Mouse (Mus musculus): ENCODE results near the gene Smyd3. TPM values are rescaled to one million over a fixed set of nuclear protein-coding genes. Genes with fewer than 3 reads are reported as not detected.
A peak's percentile ranks its signal among the peaks of the same experiment; 100 is the strongest.

The Smyd3 gene
- polyA plus RNA-seq, 1 experiment from 2014 or later, result 18.3 TPM

DNA sequence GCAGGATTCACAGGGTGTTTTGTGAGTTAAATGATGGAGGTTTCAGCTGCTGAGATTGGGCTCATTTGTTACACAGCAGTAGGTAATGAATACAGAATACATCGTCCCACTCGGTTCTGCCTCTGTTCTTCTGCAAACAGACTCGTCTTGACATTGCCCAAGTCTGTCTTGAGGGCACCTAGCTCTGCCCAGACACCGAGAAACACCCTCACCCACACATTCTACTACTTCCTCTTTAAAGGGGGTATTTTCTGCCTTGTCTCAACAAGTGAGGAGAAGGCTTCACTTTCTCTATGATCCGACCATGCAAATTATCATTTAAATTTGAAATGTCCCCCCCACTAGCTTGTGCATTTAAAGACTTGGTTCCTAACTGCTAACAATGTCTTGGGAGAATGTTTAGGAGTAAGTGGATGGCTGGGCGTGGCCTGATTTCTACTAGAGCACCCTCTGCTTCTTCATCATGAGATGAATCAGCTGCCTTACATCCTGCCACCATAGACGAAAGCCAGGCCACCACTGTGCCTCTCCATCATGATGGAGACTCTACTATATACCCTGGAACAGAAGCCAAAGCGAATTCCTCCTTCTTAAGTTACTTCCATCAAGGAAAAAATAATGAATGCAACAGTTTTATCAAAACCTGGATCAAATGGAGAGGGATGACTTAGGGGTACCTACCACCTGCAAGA lies 593.2 kb downstream of the Smyd3 start:
- Histone ChIP-seq H3K9ac (ENCODE audit: low read depth, low read length) (no peak overlapping the region), H3K4me2 (ENCODE audit: low read length) (no peak overlapping the region), H3K27me3 (ENCODE audit: insufficient read depth, low read length) (no peaks in the 10 kb centered on the region), H3K4me1 (replicated peaks; ENCODE audit: insufficient read depth, low read length) (no peaks in the 10 kb centered on the region), H3K4me3 (replicated peaks; ENCODE audit: low read depth, low read length) (no peak overlapping the region), H3K9me3 (replicated peaks; ENCODE audit: low read length) (no peaks in the 10 kb centered on the region), H3K36me3 (ENCODE audit: insufficient read depth, low read length) (0 out of 2 replicates have a peak, but pooled peaks cover 2% of the 10 kb centered on the region), H3K27ac (no peak overlapping the region)
- no peak for DNase-seq (ENCODE audit: low spot score)
- WGBS, result 86% methylated on average over 8 of the region's 8 CpGs
- no peak for ATAC-seq (replicated peaks; ENCODE audit: low FRiP score, low read depth)
- no peak for TF ChIP-seq CTCF (IDR thresholded peaks at IDR 0.05; ENCODE audit: low read depth)

DNA sequence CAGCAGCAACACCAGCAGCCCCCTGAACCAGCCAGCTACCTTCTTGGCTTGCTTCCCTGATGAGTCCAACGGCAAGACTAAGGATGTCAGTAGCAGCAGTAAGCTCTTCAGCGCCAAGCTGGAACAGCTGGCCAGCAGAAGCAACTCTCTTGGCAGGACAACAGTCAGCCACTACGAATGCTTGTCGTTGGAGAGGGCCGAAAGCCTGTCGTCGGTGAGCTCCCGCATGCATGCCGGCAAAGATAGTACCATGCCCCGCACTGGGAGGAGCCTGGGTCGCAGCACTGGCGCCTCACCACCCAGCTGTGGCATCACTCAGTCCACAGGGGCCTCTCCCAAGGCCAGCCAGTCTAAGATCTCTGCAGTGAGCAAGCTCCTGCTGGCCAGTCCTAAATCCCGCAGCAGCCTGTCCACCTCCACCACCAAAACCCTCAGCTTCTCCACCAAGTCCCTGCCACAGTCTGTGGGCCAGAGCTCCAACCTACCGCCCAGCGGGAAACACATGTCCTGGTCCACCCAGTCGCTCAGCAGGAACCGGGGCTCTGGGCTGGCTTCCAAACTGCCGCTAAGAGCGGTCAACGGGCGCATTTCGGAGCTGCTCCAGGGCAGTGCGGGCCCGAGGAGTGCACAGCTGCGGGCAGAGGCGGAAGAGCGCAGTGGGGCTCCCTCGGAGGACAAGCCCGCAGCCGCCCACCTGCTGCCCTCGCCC lies 600.5 kb downstream of the Smyd3 start:
- H3K4me1 ChIP-seq (replicated peaks; ENCODE audit: insufficient read depth, low read length), result no peaks in the 10 kb centered on the region
- ATAC-seq (replicated peaks; ENCODE audit: low FRiP score, low read depth) (no peak), DNase-seq (ENCODE audit: low spot score) (no peak)
- H3K9ac ChIP-seq (ENCODE audit: low read depth, low read length), result no peak overlapping the region
- WGBS, result 76% methylated on average over 31 of the region's 31 CpGs
- H3K9me3 ChIP-seq (replicated peaks; ENCODE audit: low read length), result no peaks in the 10 kb centered on the region
- no peak for TF ChIP-seq CTCF (IDR thresholded peaks at IDR 0.05; ENCODE audit: low read depth)
- H3K36me3 ChIP-seq (ENCODE audit: insufficient read depth, low read length), result 0 out of 2 replicates have a peak, but pooled peaks cover 14% of the 10 kb centered on the region
- no peak overlapping the region for H3K4me2 ChIP-seq (ENCODE audit: low read length)
- H3K4me3 ChIP-seq (replicated peaks; ENCODE audit: low read depth, low read length), result no peak overlapping the region
- H3K27me3 ChIP-seq (ENCODE audit: insufficient read depth, low read length), result no peaks in the 10 kb centered on the region
- H3K27ac ChIP-seq, result no peak overlapping the region

DNA sequence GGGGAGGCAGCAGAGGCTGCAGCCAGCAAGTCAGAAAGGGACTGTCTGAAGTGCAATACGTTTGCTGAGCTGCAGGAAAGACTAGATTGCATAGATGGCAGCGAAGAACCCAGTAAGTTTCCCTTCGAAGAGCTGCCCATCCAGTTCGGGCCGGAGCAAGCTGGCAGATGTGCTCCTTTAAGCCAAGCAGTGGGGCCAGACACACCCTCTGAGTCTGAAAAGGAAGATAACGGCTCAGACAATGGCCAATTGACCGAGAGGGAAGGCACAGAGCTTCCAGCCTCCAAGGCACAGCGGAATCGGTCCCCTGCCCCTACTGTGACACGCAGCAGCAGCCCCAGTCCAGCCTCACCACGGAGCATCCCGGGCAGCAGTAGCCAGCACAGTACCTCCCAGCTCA lies 602.8 kb downstream of the Smyd3 start:
- TF ChIP-seq CTCF (IDR thresholded peaks at IDR 0.05; ENCODE audit: low read depth), result no peak
- no peaks in the 10 kb centered on the region for H3K4me1 ChIP-seq (replicated peaks; ENCODE audit: insufficient read depth, low read length)
- H3K4me3 ChIP-seq (replicated peaks; ENCODE audit: low read depth, low read length), result no peak overlapping the region
- no peaks in the 10 kb centered on the region for H3K27me3 ChIP-seq (ENCODE audit: insufficient read depth, low read length)
- H3K36me3 ChIP-seq (ENCODE audit: insufficient read depth, low read length), result 0 out of 2 replicates have a peak, but pooled peaks cover 14% of the 10 kb centered on the region
- no peak overlapping the region for H3K9ac ChIP-seq (ENCODE audit: low read depth, low read length)
- no peaks in the 10 kb centered on the region for H3K9me3 ChIP-seq (replicated peaks; ENCODE audit: low read length)
- H3K27ac ChIP-seq, result no peak overlapping the region
- H3K4me2 ChIP-seq (ENCODE audit: low read length), result no peak overlapping the region
- no peak for DNase-seq (ENCODE audit: low spot score)
- ATAC-seq (replicated peaks; ENCODE audit: low FRiP score, low read depth), result no peak
- WGBS, result 81% methylated on average over 12 of the region's 12 CpGs

DNA sequence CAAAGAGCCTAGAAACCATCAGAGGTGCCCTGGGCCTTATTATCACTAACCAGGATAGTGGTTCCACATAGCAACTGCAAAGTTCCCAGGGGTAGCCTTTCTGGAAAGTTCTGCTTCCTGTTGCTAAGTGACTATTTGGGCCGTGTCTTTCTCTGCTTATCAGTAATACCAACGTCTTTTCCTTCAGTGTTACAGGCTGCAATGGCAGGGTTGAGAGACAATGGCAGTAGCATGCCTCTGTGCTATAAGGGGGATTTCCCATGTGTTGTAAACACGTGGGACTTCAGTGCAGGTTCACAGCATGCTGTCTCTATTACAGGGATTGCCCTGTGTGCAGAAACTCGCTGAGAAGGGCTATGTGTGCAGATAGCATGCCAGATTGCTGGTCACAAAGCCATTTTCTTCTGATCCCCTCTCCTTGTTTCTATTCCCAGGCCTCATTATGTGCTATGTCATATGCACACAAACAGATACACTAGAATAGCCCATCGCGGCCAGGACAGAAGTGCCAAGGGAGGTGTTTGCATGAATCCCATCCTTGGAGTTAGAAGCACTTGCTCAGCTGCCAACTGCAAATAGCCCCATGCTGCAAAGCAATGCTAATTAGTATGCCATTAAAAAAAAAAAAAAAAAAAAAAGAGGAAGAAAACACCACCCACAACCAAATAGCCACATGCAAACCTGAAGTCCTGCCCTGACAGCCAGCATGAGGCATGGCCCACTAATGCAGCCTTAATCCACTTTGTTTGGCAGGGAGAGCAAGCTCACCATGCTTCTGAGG lies 604.7 kb downstream of the Smyd3 start:
- no peaks in the 10 kb centered on the region for H3K9me3 ChIP-seq (replicated peaks; ENCODE audit: low read length)
- H3K4me1 ChIP-seq (replicated peaks; ENCODE audit: insufficient read depth, low read length), result no peaks in the 10 kb centered on the region
- H3K27me3 ChIP-seq (ENCODE audit: insufficient read depth, low read length), result no peaks in the 10 kb centered on the region
- DNase-seq (ENCODE audit: low spot score) (no peak), ATAC-seq (replicated peaks; ENCODE audit: low FRiP score, low read depth) (no peak)
- TF ChIP-seq CTCF (IDR thresholded peaks at IDR 0.05; ENCODE audit: low read depth), result no peak
- no peak overlapping the region for H3K9ac ChIP-seq (ENCODE audit: low read depth, low read length)
- 77% methylated on average over 6 of the region's 6 CpGs for WGBS
- no peak overlapping the region for H3K4me3 ChIP-seq (replicated peaks; ENCODE audit: low read depth, low read length)
- H3K27ac ChIP-seq, result no peak overlapping the region
- 0 out of 2 replicates have a peak, but pooled peaks cover 12% of the 10 kb centered on the region for H3K36me3 ChIP-seq (ENCODE audit: insufficient read depth, low read length)
- H3K4me2 ChIP-seq (ENCODE audit: low read length), result no peak overlapping the region

DNA sequence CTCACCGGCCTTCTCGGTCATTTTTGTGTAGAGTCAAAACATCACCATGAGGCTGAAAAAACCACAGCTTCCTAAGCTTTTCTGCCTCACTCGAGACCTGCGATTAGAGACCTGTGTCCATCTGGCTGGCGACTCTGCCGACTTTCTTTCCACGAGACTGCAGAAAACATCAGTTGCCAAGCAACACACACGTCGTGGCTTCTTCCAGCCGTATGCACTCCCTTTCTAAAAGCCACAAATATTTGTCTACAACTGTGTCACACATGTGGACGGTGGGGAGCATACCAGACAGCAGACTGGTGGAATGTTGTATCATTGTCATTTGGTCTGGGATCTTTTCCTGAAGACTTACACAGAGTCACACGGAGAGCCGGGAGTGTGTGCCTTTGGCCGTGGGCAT lies 606.9 kb downstream of the Smyd3 start:
- DNase-seq (ENCODE audit: low spot score) (peak; percentile 27), ATAC-seq (replicated peaks; ENCODE audit: low FRiP score, low read depth) (no peak)
- no peak overlapping the region for H3K4me3 ChIP-seq (replicated peaks; ENCODE audit: low read depth, low read length)
- no peaks in the 10 kb centered on the region for H3K27me3 ChIP-seq (ENCODE audit: insufficient read depth, low read length)
- 0 out of 2 replicates have a peak, but pooled peaks cover 5% of the 10 kb centered on the region for H3K36me3 ChIP-seq (ENCODE audit: insufficient read depth, low read length)
- H3K4me1 ChIP-seq (replicated peaks; ENCODE audit: insufficient read depth, low read length), result no peaks in the 10 kb centered on the region
- no peak for TF ChIP-seq CTCF (IDR thresholded peaks at IDR 0.05; ENCODE audit: low read depth)
- WGBS, result 39% methylated on average over 14 of the region's 14 CpGs
- H3K27ac ChIP-seq, result no peak overlapping the region
- H3K4me2 ChIP-seq (ENCODE audit: low read length), result no peak overlapping the region
- no peak overlapping the region for H3K9ac ChIP-seq (ENCODE audit: low read depth, low read length)
- H3K9me3 ChIP-seq (replicated peaks; ENCODE audit: low read length), result no peaks in the 10 kb centered on the region

Other genes with a start within 250 kb of the Smyd3 start
- 38.9 and 40.7 TPM in 2 replicates for gene Tfb2m, start 28.2 kb upstream of the Smyd3 start, polyA plus RNA-seq (2015; fragmentation: Nextera tagmentation; extraction: Ambion mirVana)
- gene Cnst, start 28.3 kb upstream of the Smyd3 start, polyA plus RNA-seq (2015; fragmentation: Nextera tagmentation; extraction: Ambion mirVana), result 9.7 and 11.2 TPM in 2 replicates
- 71.9 and 76.8 TPM in 2 replicates for gene Sccpdh, start 150.2 kb upstream of the Smyd3 start, polyA plus RNA-seq (2015; fragmentation: Nextera tagmentation; extraction: Ambion mirVana)
- not detected in 2 replicates for gene Kif28, start 227.2 kb upstream of the Smyd3 start, polyA plus RNA-seq (2015; fragmentation: Nextera tagmentation; extraction: Ambion mirVana)